Mouse (Mus musculus) hindbrain, postnatal 0 days (tissue): ENCODE measurements at regions not wholly inside any gene's neighbourhood (a gene's known extent, or its start where the extent isn't known, plus 50 kb on each side); places are given as distances from the start of the nearest gene placed in this dataset.
A peak's percentile ranks its signal among the peaks of the same experiment; 100 is the strongest.

Source experiments
- ATAC-seq: fragments of 200-750 bp; cut with Nextera tagmentation; 2 replicates; pipeline ENCODE4 v1.8.0; 2017; ENCODE audit warnings: mild to moderate bottlenecking, moderate TSS enrichment, moderate library complexity
- DNase-seq: peaks from one replicate; pipeline ENCODE4 v3.0.0-alpha.2; 2015; ENCODE audit warnings: low spot score
- H3K27ac ChIP-seq: fragments of 300-500 bp; sonication (generic); 2 replicates; pipeline ENCODE4 v1.5.1; 2014; ENCODE audit warnings: mild to moderate bottlenecking
- H3K27me3 ChIP-seq: fragments of 300-500 bp; sonication (generic); 2 replicates; pipeline ENCODE4 v1.6.1; 2014; ENCODE audit warnings: low read length, mixed read lengths; ENCODE audit not compliant: insufficient read depth
- H3K36me3 ChIP-seq: fragments of 300-500 bp; sonication (generic); 2 replicates; pipeline ENCODE4 v1.6.1; 2014; ENCODE audit warnings: low read length, mixed read lengths; ENCODE audit not compliant: insufficient read depth
- H3K4me1 ChIP-seq: fragments of 300-500 bp; sonication (generic); 2 replicates; pipeline ENCODE4 v1.6.1; 2014; ENCODE audit warnings: antibody characterized with exemption, low read length, mixed read lengths; ENCODE audit not compliant: insufficient read depth
- H3K4me2 ChIP-seq: fragments of 300-500 bp; sonication (generic); 2 replicates; pipeline ENCODE4 v1.6.1; 2014; ENCODE audit warnings: low read depth, mild to moderate bottlenecking, low read length, moderate library complexity, mixed read lengths
- H3K4me3 ChIP-seq: fragments of 300-500 bp; sonication (generic); 2 replicates; pipeline ENCODE4 v1.5.1; 2014; ENCODE audit warnings: low read length
- H3K9ac ChIP-seq: fragments of 300-500 bp; sonication (generic); replicated peaks from 2 replicates; pipeline ENCODE4 v1.6.1; 2014; ENCODE audit warnings: mild to moderate bottlenecking, low read length, moderate library complexity, mixed read lengths
- H3K9me3 ChIP-seq: fragments of 300-500 bp; sonication (generic); 2 replicates; pipeline ENCODE4 v1.6.1; 2016; ENCODE audit warnings: low read length, mixed read lengths
- CTCF ChIP-seq: IDR thresholded peaks from 2 replicates; pipeline ENCODE4 v1.5.1; 2016; ENCODE audit warnings: antibody characterized with exemption, control low read depth, low read depth
- WGBS: fragments of 180-500 bp; shearing (Covaris S2); extraction: QIAGEN DNeasy Blood & Tissue Kit; methylation state at CpG from one replicate; pipeline ENCODE4 v1.1.7; 2014; 5-methylcytosine and 5-hydroxymethylcytosine counted together

DNA sequence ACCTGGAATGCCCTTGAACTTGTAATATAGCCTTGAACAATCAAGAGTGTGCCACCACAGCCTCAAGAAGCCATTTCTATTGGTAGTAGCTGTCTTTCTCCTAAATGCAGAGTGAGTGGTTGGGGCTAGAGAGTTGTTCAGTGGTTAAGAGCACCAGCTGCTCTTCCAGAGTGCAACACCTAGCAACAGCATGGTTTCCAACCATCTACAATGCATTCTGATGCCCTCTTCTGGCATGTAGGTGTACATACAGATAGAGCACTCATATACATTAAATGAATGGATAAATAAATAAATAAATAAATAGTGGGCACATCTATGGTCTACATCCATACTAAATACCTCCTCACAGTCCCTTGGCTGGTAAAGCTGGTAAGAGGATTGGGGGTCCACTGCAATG lies 316.2 kb upstream of the Spred2 start:
- no peak overlapping the region for H3K27ac ChIP-seq
- no peak overlapping the region for H3K4me2 ChIP-seq
- H3K4me3 ChIP-seq, result no peak overlapping the region
- no peaks in the 10 kb centered on the region for H3K27me3 ChIP-seq
- no peaks in the 10 kb centered on the region for H3K4me1 ChIP-seq
- no peaks in the 10 kb centered on the region for H3K9me3 ChIP-seq
- TF ChIP-seq CTCF, result 0 out of 2 replicates have a peak, but pooled peaks have one; percentile 7
- DNase-seq, result no peak
- H3K9ac ChIP-seq, result no peak overlapping the region
- no peaks in the 10 kb centered on the region for H3K36me3 ChIP-seq
- ATAC-seq, result no peak

DNA sequence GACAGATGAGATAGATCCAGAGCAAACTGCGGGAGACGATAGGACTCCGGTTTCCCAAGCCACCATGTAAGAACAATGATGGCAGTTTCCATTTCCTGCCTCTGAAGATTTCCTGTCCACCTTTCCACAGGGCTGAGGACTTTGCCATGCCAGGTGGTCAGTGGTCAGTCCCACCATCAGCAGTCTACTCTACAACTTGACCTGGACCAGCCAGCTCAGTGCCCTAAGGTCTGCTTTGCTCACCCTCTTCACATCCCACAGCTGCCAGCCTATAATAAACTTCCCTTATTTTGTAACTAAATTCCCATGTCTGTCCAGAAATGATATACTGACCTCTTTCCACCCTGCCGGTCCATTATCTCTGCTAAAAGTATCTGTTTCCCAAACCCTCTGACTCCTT lies 315.7 kb upstream of the Spred2 start:
- WGBS, result 91% methylated on average over 4 of the region's 4 CpGs
- no peak for DNase-seq
- ATAC-seq, result no peak

DNA sequence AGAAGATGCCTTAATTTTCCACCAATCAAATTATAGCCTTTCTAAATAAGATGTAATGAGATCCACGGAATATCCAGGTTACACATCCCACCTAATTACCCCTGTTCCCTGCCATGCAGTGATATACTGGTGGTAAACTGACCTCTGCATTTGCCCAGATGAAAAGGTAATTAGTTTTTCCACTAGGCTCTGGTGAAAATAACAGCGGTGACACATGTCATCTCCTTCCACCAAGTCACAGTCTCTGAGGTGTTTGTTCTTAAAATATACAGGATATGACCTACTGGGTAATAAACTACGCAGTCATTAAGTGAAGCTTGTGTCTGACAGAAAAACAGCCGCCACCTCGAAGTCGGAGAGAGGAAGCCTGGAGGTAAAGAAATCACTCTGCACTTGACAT lies 313.6 kb upstream of the Spred2 start:
- Histone ChIP-seq H3K27me3 (no peaks in the 10 kb centered on the region), H3K9ac (no peak overlapping the region), H3K36me3 (no peaks in the 10 kb centered on the region), H3K27ac (no peak overlapping the region), H3K4me1 (no peaks in the 10 kb centered on the region), H3K4me2 (no peak overlapping the region), H3K9me3 (no peaks in the 10 kb centered on the region), H3K4me3 (no peak overlapping the region)
- no peak for DNase-seq
- ATAC-seq, result no peak
- no peak for TF ChIP-seq CTCF
- WGBS, result 71% methylated on average over 6 of the region's 6 CpGs

More for the DNA sequence above, 315.7 kb upstream of the Spred2 start:
- Histone ChIP-seq H3K27ac (no peak overlapping the region), H3K36me3 (no peaks in the 10 kb centered on the region), H3K4me1 (no peaks in the 10 kb centered on the region), H3K27me3 (no peaks in the 10 kb centered on the region), H3K4me2 (no peak overlapping the region), H3K9ac (no peak overlapping the region), H3K9me3 (no peaks in the 10 kb centered on the region), H3K4me3 (no peak overlapping the region)
- TF ChIP-seq CTCF, result no peak

DNA sequence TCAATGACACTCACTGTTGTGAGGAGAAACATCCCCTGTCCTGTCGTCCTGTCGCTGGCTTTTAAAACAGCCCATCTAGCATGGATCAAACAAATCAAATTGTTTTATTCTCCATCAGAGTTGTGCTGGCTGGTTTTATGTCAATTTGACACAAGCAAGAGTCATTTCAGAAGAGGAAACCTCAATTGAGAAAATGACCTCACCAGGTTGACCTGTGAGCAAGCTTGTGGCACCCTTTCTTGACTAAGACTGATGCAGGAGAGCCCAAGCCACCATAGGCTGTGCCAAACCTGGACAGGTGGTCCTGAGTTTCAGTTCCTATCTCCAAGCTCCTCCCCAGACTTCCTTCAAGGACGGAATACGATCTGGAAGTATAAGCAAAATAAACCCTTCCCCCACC lies 313.0 kb upstream of the Spred2 start:
- WGBS, result 83% methylated on average over 4 of the region's 4 CpGs
- Histone ChIP-seq H3K4me3 (no peak overlapping the region), H3K27me3 (no peaks in the 10 kb centered on the region), H3K27ac (no peak overlapping the region), H3K4me1 (no peaks in the 10 kb centered on the region), H3K9ac (no peak overlapping the region), H3K36me3 (no peaks in the 10 kb centered on the region), H3K9me3 (no peaks in the 10 kb centered on the region), H3K4me2 (no peak overlapping the region)
- DNase-seq, result no peak
- ATAC-seq, result no peak
- no peak for TF ChIP-seq CTCF

DNA sequence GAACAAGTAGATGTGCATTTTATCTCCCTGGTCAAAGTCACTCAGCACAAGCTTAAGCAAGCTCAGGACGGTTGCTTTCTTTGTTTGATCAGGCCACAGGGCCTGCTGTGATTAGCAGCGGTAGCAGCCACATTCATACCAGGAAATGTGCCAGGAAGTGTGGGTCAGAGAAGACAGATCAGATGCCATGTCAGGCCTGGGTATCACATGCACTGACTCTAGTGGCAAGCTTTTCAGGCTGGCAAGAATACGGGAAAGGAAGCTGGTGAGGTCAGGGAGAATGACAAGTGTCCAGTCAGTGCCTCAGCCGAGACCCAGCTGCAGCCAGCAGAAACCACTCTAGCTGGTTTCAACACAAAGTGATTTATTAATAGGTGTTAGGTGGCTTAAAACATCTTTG lies 307.7 kb upstream of the Spred2 start:
- WGBS, result 41% methylated on average over 4 of the region's 4 CpGs
- no peaks in the 10 kb centered on the region for H3K27me3 ChIP-seq
- H3K4me3 ChIP-seq, result no peak overlapping the region
- TF ChIP-seq CTCF, result no peak
- ATAC-seq, result no peak
- H3K4me2 ChIP-seq, result no peak overlapping the region
- no peak for DNase-seq
- no peaks in the 10 kb centered on the region for H3K9me3 ChIP-seq
- no peak overlapping the region for H3K9ac ChIP-seq
- no peak overlapping the region for H3K27ac ChIP-seq
- no peaks in the 10 kb centered on the region for H3K4me1 ChIP-seq
- no peaks in the 10 kb centered on the region for H3K36me3 ChIP-seq

DNA sequence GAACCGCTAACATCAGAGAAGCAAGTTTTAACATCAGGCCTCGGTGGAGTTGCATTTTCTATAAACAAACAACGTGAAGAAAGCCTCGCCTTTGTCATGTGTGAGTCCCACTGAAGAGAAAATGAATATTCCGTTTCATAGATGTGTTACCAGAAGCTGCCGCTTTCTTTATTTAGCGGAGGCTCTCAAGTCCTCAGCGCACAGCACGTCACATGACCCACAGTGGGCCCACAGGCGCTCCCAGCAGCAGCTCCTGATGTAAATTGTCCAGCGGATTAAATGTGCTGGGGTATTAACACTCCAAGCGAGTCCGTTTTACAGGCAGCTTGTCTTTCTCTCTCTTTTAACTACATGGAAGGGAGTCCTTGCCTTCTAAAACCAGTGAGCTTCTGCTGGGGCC lies 304.7 kb upstream of the Spred2 start:
- Histone ChIP-seq H3K27ac (no peak overlapping the region), H3K4me3 (no peak overlapping the region), H3K36me3 (no peaks in the 10 kb centered on the region), H3K9me3 (no peaks in the 10 kb centered on the region), H3K9ac (no peak overlapping the region), H3K27me3 (no peaks in the 10 kb centered on the region), H3K4me2 (no peak overlapping the region), H3K4me1 (no peaks in the 10 kb centered on the region)
- no peak for TF ChIP-seq CTCF
- ATAC-seq (no peak), DNase-seq (no peak)
- 75% methylated on average over 13 of the region's 13 CpGs for WGBS

DNA sequence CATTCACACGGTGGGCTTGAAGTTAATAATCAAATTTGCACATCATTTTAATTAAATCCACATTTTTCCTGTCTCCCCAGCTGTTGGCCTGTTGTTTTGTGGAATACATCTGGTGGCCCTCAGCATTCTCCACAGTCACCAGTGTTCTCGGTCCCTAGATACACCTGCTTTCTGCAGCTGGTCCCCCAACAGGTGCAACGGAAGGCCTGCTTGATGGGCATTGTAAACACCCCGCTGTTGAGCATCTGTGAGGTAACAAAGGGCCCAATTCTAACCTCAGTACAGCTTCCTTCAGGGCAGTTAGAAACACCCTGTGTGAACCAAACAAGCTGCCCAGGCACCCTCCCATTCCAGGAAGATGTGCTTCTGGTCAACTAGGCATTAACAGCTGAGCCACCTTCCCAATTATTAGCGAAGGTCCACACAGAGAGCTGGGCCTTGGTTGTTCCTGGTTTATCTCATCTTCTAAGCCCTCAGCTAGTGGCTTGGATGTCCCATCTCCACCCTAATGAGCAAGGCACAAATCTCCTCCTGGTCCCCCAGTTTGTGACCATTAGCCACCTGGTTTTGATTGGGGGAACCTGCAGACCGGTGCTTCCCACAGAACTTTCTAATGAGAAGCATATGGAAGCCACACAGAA lies 293.0 kb upstream of the Spred2 start:
- no peak overlapping the region for H3K4me2 ChIP-seq
- H3K27ac ChIP-seq, result no peak overlapping the region
- 76% methylated on average over 6 of the region's 6 CpGs for WGBS
- DNase-seq (no peak), ATAC-seq (no peak)
- no peak for TF ChIP-seq CTCF
- H3K9me3 ChIP-seq, result no peaks in the 10 kb centered on the region
- H3K27me3 ChIP-seq, result no peaks in the 10 kb centered on the region
- no peaks in the 10 kb centered on the region for H3K4me1 ChIP-seq
- H3K4me3 ChIP-seq, result no peak overlapping the region
- H3K36me3 ChIP-seq, result no peaks in the 10 kb centered on the region
- H3K9ac ChIP-seq, result no peak overlapping the region
